Mouse (Mus musculus) testis, postnatal 10 days (tissue): ENCODE measurements at regions not wholly inside any gene's neighbourhood (a gene's known extent, or its start where the extent isn't known, plus 50 kb on each side); places are given as distances from the start of the nearest gene placed in this dataset.

Experiments used
- DNase-seq: peaks from one replicate; pipeline ENCODE4 v3.0.0; 2021; ENCODE audit warnings: low spot score

GRCm38 (mm10) chr9:47276303-47277005, 253.5 kb upstream of the Cadm1 start:
- DNase-seq, result no peak

- no peak for DNase-seq
These were observed 250.6 kb upstream of the Cadm1 start for GRCm38 (mm10) chr9:47279410-47279809.

GRCm38 (mm10) chr9:47280146-47280545, 249.8 kb upstream of the Cadm1 start:
- DNase-seq, result peak; percentile 43

- DNase-seq, result no peak
These were observed 249.4 kb upstream of the Cadm1 start for GRCm38 (mm10) chr9:47280598-47280997.

GRCm38 (mm10) chr9:47283746-47284455, 246.1 kb upstream of the Cadm1 start:
- no peak for DNase-seq

GRCm38 (mm10) chr9:47286930-47287722, 242.8 kb upstream of the Cadm1 start:
- DNase-seq, result no peak

GRCm38 (mm10) chr9:47288587-47289199, 241.3 kb upstream of the Cadm1 start:
- DNase-seq, result no peak

GRCm38 (mm10) chr9:47300633-47301032, 229.3 kb upstream of the Cadm1 start:
- no peak for DNase-seq

GRCm38 (mm10) chr9:47307125-47307751, 222.7 kb upstream of the Cadm1 start:
- DNase-seq, result no peak

- peak; percentile 81 for DNase-seq
These were observed 222.0 kb upstream of the Cadm1 start for GRCm38 (mm10) chr9:47307752-47308500.

- no peak for DNase-seq
These were observed 216.5 kb upstream of the Cadm1 start for GRCm38 (mm10) chr9:47313433-47313832.

GRCm38 (mm10) chr9:47314236-47314635, 215.7 kb upstream of the Cadm1 start:
- DNase-seq, result no peak

- no peak for DNase-seq
These were observed 209.6 kb upstream of the Cadm1 start for GRCm38 (mm10) chr9:47320345-47320744.

GRCm38 (mm10) chr9:47321106-47321789, 208.7 kb upstream of the Cadm1 start:
- DNase-seq, result no peak

- no peak for DNase-seq
These were observed 207.7 kb upstream of the Cadm1 start for GRCm38 (mm10) chr9:47322293-47322692.

- DNase-seq, result no peak
These were observed 206.9 kb upstream of the Cadm1 start for GRCm38 (mm10) chr9:47323051-47323450.

GRCm38 (mm10) chr9:47327575-47327974, 202.4 kb upstream of the Cadm1 start:
- DNase-seq, result no peak

- DNase-seq, result no peak
These were observed 197.0 kb upstream of the Cadm1 start for GRCm38 (mm10) chr9:47332929-47333328.

- DNase-seq, result peak; percentile 57
These were observed 191.8 kb upstream of the Cadm1 start for GRCm38 (mm10) chr9:47338221-47338620.

- DNase-seq, result no peak
These were observed 183.4 kb upstream of the Cadm1 start for GRCm38 (mm10) chr9:47346527-47347111.
